Mouse (Mus musculus) MN1 (cell line): ENCODE measurements around the gene Gsg1l.
A peak's percentile ranks its signal among the peaks of the same experiment; 100 is the strongest.

Experiments
- DNase-seq: peaks from one replicate; pipeline ENCODE4 v3.0.0-alpha.2; 2016; ENCODE audit warnings: low spot score

Gene Gsg1l

DNA sequence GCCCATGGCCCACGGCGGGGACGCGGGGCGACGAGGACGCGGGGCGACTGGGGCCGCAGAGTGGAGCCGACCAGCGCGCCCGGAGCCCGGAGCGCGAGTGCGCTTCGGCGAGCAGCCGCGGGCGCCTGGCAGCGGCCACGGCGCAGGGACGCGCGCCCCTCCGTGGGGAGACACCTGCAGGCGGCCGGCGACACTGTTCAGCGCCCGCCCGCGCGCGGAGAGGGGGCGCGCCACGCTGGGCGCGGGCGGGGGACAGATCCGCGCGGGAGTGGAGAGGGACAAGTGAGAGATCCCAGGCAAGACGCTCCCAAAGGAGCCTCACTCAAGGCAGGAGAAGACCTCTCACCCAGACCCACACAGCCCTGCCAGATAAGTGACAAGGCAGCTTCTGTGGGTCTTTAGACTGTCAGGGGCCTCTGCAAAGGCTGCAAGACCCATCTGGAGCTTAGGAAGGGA, at the start of gene Gsg1l:
TSS of gene Gsg1l (minus strand) at position 126 of the 456 bp plus-strand sequence.
- no peak for DNase-seq

DNA sequence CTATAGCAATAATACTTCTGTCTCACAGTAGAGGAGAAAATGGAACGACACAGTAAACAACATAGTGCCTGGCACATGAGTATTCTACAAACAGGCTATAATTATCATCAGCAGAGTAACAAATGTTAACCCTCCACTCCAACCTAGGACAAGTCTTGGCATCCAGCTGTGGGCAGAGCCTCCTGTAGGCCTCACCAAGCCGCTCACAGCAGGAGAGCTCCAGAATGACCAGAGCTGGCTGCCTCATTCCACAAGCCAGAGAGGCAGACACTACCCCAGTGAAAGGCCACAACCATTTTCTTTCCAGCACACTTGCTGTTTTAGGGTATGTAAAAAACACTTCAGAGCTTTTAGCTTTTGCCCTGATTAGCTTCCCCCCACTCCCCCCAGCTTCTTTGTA, 45.5 kb upstream of the Gsg1l start:
- no peak for DNase-seq

DNA sequence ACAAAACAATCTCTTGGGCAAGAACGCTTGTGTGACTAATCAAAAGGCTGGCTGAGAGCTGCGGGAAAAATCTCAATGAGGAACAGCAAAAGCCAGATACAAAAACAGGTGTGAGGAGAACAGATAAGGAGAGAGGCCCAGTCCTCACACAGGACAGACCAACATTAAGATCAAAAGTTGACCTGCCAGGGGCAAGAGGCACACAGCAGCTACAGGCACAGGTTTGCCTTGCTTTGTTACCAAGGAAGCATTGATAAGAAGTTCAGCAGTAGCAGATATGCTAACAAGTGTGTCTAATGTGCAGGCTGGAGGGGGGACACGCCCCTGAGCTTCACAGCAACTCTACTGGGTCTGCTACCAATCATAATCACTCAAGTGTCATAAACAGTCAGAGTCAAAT, 44.3 kb upstream of the Gsg1l start:
- no peak for DNase-seq

DNA sequence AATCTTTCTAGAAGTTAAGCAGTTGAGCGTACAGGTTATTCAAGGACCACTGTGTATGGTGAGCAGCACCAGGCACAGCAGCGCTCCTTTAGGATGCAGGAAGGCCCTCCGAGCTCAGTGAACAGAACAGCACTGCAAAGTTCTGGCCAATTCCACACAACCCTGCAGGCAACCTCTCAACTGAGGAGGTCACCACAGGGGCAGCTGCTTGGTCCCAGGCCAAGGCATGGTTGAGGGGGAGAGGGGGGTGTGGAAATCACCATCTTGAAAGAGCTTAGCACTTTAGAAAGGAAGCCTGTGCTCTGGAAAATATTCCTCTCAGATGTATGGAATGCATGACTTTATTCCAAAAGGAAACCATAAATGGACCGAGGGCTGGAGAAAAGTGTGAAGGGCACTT, 39.3 kb upstream of the Gsg1l start:
- no peak for DNase-seq

DNA sequence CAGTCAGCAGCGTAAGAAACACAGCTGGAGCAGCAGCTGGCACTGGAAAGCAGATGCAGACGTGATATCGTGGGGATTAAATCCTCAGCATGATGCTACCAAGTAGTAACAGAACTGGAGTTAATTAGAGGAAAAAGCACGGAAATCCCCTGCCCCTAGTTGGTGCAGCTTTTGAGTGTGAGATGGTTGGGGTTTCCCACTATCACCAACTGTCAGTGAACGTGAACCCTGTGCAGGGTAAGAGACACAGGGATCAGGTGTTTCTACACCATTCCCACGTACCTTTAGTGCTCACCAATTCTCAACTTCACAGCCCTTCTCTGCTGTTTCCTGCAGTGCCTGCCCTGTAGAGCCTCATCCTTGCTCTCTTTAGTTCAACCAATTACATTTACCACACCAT, 37.6 kb upstream of the Gsg1l start:
- DNase-seq, result no peak

DNA sequence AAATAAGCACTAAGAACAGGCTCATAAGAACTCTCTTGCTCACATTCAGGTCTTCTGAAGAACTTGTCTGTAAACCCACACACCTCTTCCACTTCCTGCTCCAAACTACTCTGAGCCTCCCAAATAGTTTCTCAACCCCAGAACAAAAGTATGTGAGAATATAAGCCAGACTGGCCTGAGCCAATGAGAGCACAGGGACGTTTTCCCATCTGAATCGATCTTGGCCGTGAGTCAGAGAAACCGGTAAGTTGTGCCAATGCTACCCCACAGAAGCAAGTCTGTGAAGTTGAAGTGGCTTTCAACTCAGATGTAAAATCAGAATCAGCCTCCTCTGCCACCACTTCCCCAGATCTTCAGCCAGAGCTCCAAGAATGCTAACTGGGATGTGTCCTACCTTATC, 31.1 kb upstream of the Gsg1l start:
- DNase-seq, result no peak

DNA sequence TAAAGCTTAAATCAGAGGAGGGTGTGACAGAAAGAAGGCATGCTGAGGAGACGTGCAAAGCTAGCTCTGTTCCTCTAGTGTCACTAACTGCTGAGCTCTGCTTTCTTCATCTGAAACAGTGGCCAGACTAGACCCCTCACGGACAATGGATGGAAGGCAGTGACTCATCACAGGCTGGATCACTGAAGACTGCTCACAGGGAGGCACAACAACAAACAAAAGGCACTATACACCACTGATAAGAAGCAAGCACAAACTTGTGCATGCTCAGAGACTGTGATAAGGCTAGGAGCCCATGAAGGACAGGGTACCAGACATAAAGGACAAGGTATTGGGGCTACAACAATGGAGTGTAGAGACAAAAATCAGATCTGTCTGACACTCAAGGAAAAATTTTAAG, 29.0 kb upstream of the Gsg1l start:
- no peak for DNase-seq

DNA sequence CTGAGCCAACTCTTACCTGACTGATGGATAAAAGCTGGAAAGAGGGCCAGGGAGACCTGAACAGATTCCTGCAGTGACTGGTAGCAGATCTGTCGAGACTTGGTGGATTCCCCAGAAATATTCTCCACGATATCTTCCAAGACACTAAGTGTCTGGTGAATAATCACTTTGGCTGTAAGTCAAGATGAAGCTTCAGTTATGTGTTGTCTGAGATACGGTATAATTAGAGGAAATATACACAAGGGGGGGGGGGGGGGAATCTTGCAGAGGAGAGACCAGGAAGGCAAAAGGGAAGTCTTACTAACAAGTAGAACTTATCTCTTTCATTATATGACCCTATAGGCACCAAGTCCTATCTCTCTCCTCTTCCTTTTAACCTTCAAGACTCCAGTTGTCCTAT, 27.7 kb upstream of the Gsg1l start:
- DNase-seq, result no peak

DNA sequence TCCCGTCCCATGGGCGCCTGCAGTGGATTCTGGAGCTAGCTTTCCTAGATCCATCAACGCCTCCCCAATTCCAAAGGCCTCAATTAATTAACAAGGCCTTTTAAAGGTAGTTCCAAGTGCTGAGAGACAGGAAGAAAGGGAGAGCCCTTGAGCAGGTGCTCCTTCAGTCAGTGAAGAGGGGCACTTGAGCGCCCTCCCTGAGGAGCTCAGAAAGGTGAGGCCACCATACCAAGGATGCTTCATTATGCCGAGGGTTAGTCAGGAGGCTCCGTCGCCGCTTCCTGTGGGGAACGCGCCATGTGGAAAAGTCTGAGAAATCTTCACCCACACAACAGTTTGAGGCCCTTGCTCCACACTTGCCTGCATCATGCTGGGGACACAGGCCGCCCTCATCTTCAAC, 18.2 kb upstream of the Gsg1l start:
- DNase-seq, result no peak

DNA sequence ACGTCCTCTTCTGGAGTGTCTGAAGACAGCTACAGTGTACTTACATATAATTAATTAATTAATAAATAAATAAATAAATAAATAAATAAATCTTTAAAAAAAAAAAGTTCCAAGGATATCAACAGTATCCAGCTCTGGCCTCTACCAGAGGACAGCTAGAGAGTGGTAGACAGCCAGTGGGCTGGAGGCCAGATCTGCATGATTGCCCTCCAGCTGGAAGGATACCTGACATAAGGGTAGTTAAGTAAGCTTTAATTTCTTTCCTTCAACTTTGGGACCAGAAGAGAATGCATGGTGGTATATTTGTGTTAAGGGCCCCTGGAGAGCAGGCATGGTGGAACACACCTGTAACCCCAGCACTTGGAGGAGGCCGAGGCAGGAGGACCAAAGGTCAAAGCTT, 17.6 kb upstream of the Gsg1l start:
- DNase-seq, result no peak

DNA sequence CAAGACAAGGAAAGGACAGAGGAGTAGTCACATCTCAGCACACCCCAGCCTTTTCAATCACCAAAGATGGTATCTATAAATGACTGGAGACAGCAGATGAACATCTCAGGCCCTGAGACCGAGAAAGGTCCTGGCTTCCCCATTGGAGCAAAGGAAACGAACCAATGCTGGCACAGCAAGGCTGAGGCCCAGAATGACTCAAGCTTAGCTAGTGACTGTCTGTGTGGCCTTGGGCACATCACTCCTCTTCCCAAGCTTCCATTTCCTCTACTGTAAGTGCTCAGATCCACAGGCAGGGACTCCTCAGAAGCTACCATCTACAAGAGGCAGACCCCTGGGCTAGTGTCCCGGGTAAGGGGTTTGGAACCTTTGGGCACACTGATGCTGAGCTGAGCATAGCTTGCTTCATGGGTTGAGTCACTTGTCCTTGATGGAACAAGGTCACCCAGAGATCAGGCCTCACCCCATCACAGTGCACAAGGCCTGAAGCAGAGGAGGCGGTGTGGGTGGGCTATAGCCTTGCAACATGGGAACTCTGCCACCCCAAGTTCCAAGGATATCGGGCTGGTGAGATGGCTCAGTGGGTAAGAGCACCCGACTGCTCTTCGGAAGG, 17.1 kb upstream of the Gsg1l start:
- no peak for DNase-seq

DNA sequence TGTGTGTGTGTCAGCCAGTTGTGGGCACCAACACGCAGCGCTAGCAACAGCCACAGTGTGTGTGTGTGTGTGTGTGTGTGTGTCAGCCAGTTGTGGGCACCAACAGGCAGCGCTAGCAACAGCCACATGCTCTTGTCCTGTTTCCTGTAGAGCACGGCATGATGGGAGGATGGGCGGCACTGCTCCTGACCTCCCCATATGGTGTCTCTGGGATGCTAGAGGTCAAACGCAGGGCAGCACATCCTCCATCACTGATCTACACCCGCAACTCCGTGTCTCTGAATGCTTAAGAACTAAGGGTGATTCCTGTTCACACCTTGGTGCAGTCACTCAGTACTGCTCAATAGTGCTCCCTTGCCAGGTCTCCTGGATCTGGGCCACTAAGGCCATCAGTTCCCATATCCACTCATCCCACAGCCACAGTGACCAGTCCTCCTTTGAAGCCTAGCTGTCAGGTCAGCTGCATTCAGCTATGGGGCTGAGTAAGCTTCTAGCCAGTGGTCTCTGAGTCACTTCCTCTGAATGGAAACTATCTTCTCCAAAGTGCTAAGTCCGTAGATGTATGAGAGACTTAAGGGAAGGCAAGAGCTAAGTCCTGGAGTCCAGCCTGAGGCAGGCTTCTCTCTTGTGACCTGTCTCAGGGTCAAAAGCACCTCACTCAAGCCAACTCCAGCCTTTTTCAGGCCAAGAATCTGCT, 15.2 kb upstream of the Gsg1l start:
- no peak for DNase-seq

DNA sequence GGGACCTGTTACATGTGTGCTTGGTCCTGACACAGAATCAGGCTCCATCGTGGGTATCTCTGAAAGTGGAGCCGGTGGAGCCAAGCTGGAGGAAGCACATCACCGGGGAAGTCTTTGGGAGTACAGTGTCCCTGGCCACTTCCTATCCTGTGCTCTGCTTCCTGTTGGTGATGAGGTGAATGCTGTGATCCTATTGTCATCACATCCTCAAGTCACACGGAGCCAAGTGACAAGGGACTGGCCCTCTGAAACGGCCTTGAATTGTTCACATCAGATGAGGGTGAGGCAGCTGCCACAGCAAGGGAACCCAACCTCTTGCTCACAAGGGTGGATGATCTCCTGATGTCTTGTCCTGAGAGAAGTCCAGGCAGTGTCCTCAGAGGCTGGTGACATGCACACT, 14.4 kb upstream of the Gsg1l start:
- no peak for DNase-seq

DNA sequence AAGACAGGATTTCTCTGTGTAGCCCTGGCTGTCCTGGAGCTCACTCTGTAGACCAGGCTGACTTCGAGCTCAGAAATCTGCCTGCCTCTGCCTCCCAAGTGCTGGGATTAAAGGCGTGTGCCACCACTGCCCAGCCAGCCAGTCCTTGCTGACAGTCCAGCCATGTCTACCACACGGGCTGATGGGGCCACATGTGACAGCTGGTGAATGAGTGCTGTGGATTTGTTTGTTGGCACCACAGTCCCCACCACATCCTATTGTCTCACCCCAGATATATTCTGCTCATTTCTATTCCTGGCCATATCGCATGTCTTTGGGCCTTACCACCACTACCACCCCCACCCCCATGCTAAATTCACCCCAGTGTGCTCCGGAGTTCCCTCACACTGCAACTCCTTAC, 12.5 kb upstream of the Gsg1l start:
- DNase-seq, result no peak

DNA sequence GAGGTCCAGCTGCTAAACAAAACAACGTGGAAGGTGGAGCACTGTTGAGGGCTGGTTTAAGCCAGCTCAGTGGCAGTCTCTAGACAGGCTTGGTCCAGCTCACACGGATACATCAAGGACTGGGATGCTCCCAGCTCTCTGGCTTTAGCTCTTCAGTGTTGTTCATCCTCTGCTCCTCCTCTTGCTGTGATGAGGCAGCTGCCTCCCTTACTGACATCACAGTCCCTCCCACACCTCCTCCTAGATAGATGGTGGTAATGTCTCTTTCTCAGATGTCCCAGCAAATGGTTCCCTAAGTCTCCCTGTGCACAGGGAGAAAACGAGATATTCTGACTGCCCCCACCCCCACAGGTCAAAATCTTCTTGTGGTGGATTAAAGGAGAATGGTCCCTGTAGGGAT, 11.0 kb upstream of the Gsg1l start:
- DNase-seq, result no peak

DNA sequence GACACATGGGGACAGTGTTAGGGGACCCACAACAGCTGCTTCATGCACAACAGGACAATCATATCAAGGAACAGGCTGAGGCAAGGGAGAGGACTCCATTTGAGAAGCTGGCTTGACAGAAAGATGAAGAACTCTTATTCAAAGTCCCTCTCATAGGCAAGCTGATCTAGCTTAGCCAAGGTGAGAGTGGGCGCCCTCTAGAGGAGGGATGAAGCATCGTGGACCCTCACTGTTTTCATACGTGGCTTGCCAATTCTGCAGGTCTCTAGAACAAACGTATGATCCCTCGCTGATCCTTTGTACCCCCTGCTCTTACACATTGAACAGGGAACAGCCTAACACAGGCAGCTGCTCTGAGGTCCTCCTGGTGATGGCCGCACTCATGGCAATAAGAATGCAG, 7.6 kb upstream of the Gsg1l start:
- peak; percentile 45 for DNase-seq

DNA sequence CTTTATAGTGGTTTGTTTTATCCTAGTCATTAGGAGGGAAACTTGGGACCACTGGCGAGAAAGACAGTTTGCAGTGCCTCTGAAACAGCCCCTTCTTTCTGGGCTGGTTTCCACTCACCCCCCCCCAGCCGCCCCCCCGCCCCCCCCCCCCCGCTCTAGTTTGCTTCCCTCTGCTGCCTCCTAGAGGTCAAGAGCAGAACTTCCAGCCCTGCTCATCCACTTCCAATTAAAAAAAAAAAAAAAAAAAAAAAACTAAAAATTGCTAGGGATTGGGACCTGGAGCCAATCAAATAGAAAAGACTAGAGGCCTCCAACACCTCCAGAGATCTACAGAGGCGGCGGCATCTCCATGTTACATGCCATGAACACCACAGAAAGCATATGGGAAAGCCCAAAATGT, 5.9 kb upstream of the Gsg1l start:
- DNase-seq, result peak; percentile 34

DNA sequence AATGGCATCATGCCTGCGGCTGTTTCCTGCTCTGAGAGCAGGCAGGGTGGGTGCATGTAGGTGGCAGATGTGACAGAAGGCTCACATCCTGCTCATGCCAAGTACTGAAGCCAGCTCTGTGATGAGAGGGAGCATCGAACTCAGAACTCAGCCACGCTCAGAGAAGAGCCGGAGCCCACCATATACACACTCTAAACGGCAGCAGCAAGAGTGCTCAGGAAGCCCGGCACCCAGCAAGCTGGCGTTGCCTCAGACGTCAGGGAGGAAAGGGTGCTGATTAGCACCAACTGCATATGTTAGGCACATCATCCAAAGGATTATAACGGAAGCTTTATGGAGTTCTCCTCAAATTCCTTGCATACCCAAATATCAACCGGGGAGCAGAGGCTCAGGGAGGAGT, 5.4 kb upstream of the Gsg1l start:
- DNase-seq, result no peak

DNA sequence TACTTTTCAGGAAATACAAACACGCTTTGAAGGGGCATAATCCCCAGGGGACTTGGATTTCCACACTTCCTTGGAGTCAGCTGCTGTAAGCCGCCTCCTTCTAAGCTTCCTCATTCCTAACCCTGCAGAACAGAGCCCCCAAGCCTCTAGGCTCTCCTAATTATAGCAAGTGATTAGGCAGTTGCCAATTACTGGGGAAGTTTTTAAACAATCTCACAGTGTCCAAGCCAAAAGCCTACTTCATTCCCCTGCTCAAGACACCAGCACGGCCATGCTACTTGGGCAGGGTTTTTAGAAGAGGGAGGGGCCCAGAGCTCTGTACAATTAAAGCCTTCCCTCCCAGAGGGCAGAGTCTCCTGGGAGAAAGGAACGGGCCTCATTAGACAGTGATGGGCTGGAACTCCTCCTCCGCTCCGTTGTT, 4.1 kb upstream of the Gsg1l start:
- peak; percentile 70 for DNase-seq

DNA sequence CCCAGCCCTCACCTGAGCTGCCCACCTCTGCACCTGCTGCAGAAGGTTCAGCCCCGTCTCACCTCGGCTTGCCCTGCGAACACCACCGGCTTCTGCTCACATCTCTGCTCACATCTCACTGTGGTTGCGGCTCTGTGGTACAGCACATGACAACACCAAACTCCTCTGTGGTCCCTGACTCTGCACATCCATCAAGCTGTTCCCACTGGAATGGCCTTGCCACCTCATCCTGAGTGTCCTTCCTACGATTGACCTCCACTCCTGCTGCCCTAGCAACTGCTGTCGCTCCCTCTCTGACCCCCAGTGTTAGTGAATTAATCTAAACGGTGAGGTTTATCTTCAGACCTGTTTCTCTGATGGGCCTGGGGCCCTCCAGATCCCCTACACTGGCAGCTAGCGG, 2.9 kb upstream of the Gsg1l start:
- no peak for DNase-seq

DNA sequence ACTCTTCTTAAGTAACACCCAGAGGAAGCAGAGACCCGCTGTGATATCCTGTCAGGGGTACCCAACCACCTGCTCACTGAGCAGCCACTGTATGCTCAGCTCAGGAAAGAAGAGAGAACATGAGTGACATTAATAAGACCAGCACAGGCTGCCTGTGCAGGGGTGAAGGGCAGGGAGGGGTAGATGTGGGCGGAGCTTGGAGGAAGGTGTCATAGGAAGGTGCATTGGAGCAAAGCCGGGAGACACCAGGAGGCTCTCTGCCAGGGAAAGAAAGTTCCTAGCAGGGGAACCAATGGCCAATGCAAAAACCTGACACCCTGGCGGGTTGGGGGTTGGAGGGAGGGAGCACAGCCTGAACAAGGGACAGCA, 1.8 kb upstream of the Gsg1l start:
- no peak for DNase-seq

DNA sequence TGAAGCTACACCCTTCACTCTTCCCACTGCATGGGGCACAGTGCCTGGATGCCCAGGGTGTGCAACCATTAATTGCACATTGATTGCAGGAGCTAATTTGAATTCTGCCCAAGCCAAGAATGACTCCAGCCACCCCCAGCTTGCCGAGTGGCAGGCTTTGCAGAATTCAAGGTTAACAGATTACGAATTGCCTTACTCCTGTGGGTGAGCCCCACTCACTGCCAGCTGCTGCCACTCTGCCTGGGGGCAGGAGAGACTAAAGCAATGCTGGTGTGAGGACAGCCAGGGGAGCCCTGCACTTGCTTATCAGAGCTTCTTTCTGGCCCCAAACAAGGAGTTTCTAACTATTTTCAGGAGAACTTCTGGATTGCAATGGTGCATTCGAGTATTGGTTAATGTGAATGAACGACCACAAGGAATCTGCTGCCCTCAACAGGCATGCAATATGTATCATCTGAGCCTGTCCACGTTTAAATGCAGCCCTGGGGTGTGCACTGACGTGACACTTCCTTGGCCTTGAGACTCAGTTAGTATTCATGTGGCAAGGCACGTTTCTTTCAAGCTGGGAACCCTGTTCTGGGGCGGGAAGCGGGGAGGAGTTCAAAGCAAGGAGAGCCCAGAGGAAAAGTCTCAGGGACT, 1.2 kb upstream of the Gsg1l start:
- DNase-seq, result peak; percentile 45

DNA sequence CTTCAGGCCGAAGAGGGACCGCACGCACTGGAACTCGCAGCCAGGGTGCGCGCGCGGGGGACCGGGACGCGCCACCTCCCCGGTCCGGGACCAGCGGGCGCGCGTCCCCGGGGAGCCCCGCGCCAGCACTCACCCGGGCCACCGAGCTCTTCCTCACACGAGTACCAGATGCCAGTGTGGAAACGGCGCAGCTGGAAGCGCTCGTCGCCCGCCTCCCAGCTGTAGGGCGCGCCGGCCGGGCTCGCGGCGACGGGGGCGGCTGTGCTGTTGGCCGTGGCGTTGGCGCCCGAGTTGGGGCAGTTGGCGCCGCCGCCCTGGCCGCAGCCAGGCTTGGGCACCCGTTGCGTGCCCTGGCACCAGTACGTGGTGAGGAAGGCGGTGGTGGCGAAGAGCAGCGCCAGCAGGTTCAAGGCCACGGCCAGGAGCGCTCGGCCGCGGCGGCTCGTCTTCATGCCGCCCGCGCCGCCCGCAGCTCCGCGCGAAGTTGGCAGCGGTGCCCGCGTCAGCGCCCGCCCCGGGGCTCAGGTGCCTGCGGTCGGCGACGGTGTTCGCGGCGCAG, 405 bp downstream of the Gsg1l start:
- DNase-seq, result no peak
